Comparison of ENCODE assay signal across 8 mouse cellular contexts in genomic region chr7:16629598-16630296, GRCm38 (mm10). TPM values are rescaled to one million over a fixed set of nuclear protein-coding genes. Genes with fewer than 3 reads are reported as not detected.
A peak's percentile ranks its signal among the peaks of the same experiment; 100 is the strongest.
DNase-seq lines count a peak whose midpoint lies in the region; ATAC-seq lines count a peak whose summit lies in the region.

No protein-coding gene starts in this region.

- intact Hi-C loops in gastrocnemius, postnatal 14 days (cut with DNase I; ENCODE audit: low total_unique reads): loop anchor here (2.0 kb wide), 2 partner anchors 65 to 99 kb away; no protein-coding TSS in a partner anchor

- H3K9ac ChIP-seq in lung, embryonic 16.5 days (ENCODE audit: low read length): no peak overlapping the region

- no peaks in the 10 kb centered on the region for H3K4me1 ChIP-seq in lung, embryonic 16.5 days (replicated peaks; ENCODE audit: control insufficient read depth, insufficient read depth, low read length)

- H3K4me2 ChIP-seq in lung, embryonic 16.5 days (ENCODE audit: low read depth, low read length): no peak overlapping the region

- ATAC-seq in inflammation-experienced regulatory T-cells, adult 6 months: peak; percentile 23
- 0 out of 2 replicates have a peak, but pooled peaks have one; percentile 18 for ATAC-seq in lung, embryonic 16.5 days (ENCODE audit: low read depth)

- no peak overlapping the region for H3K4me3 ChIP-seq in lung, embryonic 16.5 days (ENCODE audit: low read length)

- DNase-seq in left cerebral cortex, adult 18-20 months (ENCODE audit: low spot score in 2 of 2): peak; percentile 47 to 70
- DNase-seq in left cerebral cortex, adult 11 months (ENCODE audit: low spot score): no peak
- DNase-seq in R1 (ENCODE audit: low read depth, low spot score): peak; percentile 77
- peak; percentile 81 for DNase-seq in embryo, embryonic 10.5 days (ENCODE audit: low spot score)
- peak; percentile 53 to 65 for DNase-seq in right cerebral cortex, postnatal 10 days (ENCODE audit: low spot score in 2 of 2)
- DNase-seq in gastrocnemius, postnatal 14 days: no peak

- H3K27ac ChIP-seq in lung, embryonic 16.5 days (ENCODE audit: low read length): no peak overlapping the region

- H3K36me3 ChIP-seq in lung, embryonic 16.5 days (ENCODE audit: control insufficient read depth, insufficient read depth, low read length): no peaks in the 10 kb centered on the region

- no peaks in the 10 kb centered on the region for H3K9me3 ChIP-seq in lung, embryonic 16.5 days (ENCODE audit: control insufficient read depth, low read length)

- WGBS in lung, embryonic 16.5 days: 18% methylated on average over 10 of the region's 10 CpGs

- no peaks in the 10 kb centered on the region for H3K27me3 ChIP-seq in lung, embryonic 16.5 days (ENCODE audit: control insufficient read depth, insufficient read depth, low read depth, low read length)

RNA-seq across cellular contexts. Expression of gene Arhgap35, which starts 15.0 kb away (rescaled TPM):
- total RNA-seq in left cerebral cortex, adult 18-20 months (2021): 100 to 1,000 TPM; 129 to 133 TPM
- polyA plus RNA-seq in inflammation-experienced regulatory T-cells, adult 6 months (2017; shearing (Covaris generic)): 1 to 10 TPM; 1.4 to 3.9 (median 2.5) TPM
- 16.4 and 17.8 TPM in 2 replicates for polyA plus RNA-seq in lung, embryonic 16.5 days (2015; fragmentation: Nextera tagmentation; extraction: Ambion mirVana)
- 10 to 100 TPM; 18.8 to 23.1 TPM for total RNA-seq in gastrocnemius, postnatal 14 days (2021)

RNA-seq across cellular contexts. Expression of gene Ceacam15, which starts 45.8 kb away (rescaled TPM):
- total RNA-seq in left cerebral cortex, adult 18-20 months (2021): not detected
- 1 to 10 TPM in 2 of 3 experiments, not detected in 1; 1.3 TPM for polyA plus RNA-seq in inflammation-experienced regulatory T-cells, adult 6 months (2017; shearing (Covaris generic))
- not detected in 2 replicates for polyA plus RNA-seq in lung, embryonic 16.5 days (2015; fragmentation: Nextera tagmentation; extraction: Ambion mirVana)
- total RNA-seq in gastrocnemius, postnatal 14 days (2021): not detected

Comparison
In these comparisons a context has a peak if more than half of its experiments do, and no peak if none do; other contexts are left out.
1. DNase-seq: peak in left cerebral cortex, adult 18-20 months (2 of 2), R1 (single experiment), embryo, embryonic 10.5 days (single experiment) and right cerebral cortex, postnatal 10 days (2 of 2); none in left cerebral cortex, adult 11 months (single experiment) and gastrocnemius, postnatal 14 days (single experiment).
2. RNA of gene Arhgap35, which starts 15.0 kb away (total RNA-seq): 129 to 133 TPM in left cerebral cortex, adult 18-20 months; 18.8 to 23.1 TPM in gastrocnemius, postnatal 14 days; every median in the first group is over 4 times any median in the second.